Mouse (Mus musculus) lung, postnatal 0 days (tissue): ENCODE results near the gene Smarcad1. TPM values are rescaled to one million over a fixed set of nuclear protein-coding genes. Genes with fewer than 3 reads are reported as not detected.

Source experiments
- ATAC-seq: fragments of 200-750 bp; cut with Nextera tagmentation; 2 replicates; pipeline ENCODE4 v1.8.0; 2017; ENCODE audit warnings: moderate library complexity
- DNase-seq: peaks from one replicate; pipeline ENCODE4 v3.0.0-alpha.2; 2016; ENCODE audit warnings: low spot score
- H3K27ac ChIP-seq: fragments of 300-500 bp; sonication (generic); 2 replicates; pipeline ENCODE4 v1.5.1; 2014; ENCODE audit warnings: antibody characterized with exemption, mild to moderate bottlenecking, low read length, mixed read lengths
- H3K27me3 ChIP-seq: fragments of 300-500 bp; sonication (generic); replicated peaks from 2 replicates; pipeline ENCODE4 v1.6.1; 2014; ENCODE audit warnings: low read length, mixed read lengths; ENCODE audit not compliant: insufficient read depth
- H3K36me3 ChIP-seq: fragments of 300-500 bp; sonication (generic); 2 replicates; pipeline ENCODE4 v1.6.1; 2014; ENCODE audit warnings: low read length, mixed read lengths; ENCODE audit not compliant: insufficient read depth
- H3K4me1 ChIP-seq: fragments of 300-500 bp; sonication (generic); 2 replicates; pipeline ENCODE4 v1.6.1; 2014; ENCODE audit warnings: antibody characterized with exemption, low read depth, low read length, mixed read lengths; ENCODE audit not compliant: insufficient read depth
- H3K4me2 ChIP-seq: fragments of 300-500 bp; sonication (generic); replicated peaks from 2 replicates; pipeline ENCODE4 v1.6.1; 2014; ENCODE audit warnings: low read depth, mild to moderate bottlenecking, low read length, moderate library complexity, mixed read lengths
- H3K4me3 ChIP-seq: fragments of 300-500 bp; sonication (generic); 2 replicates; pipeline ENCODE4 v1.5.1; 2014; ENCODE audit warnings: low read depth, low read length
- H3K9ac ChIP-seq: fragments of 300-500 bp; sonication (generic); replicated peaks from 2 replicates; pipeline ENCODE4 v1.6.1; 2014; ENCODE audit warnings: low read depth, mild to moderate bottlenecking
- H3K9me3 ChIP-seq: fragments of 300-500 bp; sonication (generic); 2 replicates; pipeline ENCODE4 v1.6.1; 2016; ENCODE audit warnings: low read length, mixed read lengths
- CTCF ChIP-seq: IDR thresholded peaks from 2 replicates; pipeline ENCODE4 v1.5.1; 2016; ENCODE audit warnings: antibody characterized with exemption, mild to moderate bottlenecking
- EP300 ChIP-seq: IDR thresholded peaks from 2 replicates; pipeline ENCODE4 v1.6.1; 2016; ENCODE audit warnings: antibody characterized with exemption, mild to moderate bottlenecking, control low read depth
- WGBS: fragments of 180-500 bp; shearing (Covaris S2); extraction: QIAGEN DNeasy Blood & Tissue Kit; methylation state at CpG from one replicate; pipeline ENCODE4 v1.1.7; 2014; 5-methylcytosine and 5-hydroxymethylcytosine counted together
- polyA plus RNA-seq: library from polyadenylated mRNA; unstranded; fragments of >200 nt; fragmentation: Nextera tagmentation; extraction: Ambion mirVana; gene quantifications from 2 replicates; pipeline ENCODE4 v1.2.1, GENCODE M21; 2015

Smarcad1 gene
- polyA plus RNA-seq, 1 experiment from 2014 or later = 42.2 TPM

DNA sequence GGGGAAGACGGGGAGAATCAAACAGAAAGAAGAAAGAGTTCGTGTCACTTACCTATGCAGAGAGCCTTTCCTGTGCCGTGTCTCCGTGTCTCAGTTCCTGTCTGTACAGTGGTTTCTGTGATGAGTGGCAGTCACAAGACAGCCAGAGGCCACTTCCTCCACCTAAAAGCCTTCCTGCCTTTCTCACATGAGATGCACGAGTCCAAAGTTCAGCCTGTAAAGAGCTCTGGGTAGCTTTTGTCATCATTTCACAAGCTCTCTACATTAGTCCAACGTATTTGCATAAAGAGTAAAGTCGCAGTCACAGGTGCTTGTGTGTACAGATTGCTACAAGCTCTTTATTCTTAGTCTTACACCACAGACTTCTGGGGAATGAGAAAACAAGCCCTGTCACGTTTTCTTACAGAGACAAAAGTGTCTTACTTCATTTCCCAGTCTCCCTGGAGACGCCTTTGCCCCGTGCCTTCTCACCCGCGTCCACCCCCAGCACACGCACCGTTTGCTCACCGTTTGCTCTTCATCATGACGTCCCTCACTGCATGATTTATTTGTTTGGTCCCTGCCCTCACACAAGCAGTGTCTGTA, 102.3 kb downstream of the Smarcad1 start, which contains the start of gene Hpgds:
Hpgds (minus strand) TSS at position 288 of the 585 bp plus-strand sequence.
- ATAC-seq (peak; percentile 58), DNase-seq (peak; percentile 50)
- H3K4me3 ChIP-seq = no peak within 1 kb of the TSS
- 32% methylated on average over 16 of the region's 16 CpGs for WGBS
- H3K27me3 ChIP-seq = no peaks in the 10 kb centered on the region
- H3K9me3 ChIP-seq = no peaks in the 10 kb centered on the region
- H3K9ac ChIP-seq = no peak within 1 kb of the TSS
- peak within 1 kb of the TSS; percentile 36 for H3K4me2 ChIP-seq
- no peaks in the 10 kb centered on the region for H3K4me1 ChIP-seq
- no peaks in the 10 kb centered on the region for H3K36me3 ChIP-seq
- H3K27ac ChIP-seq = no peak within 1 kb of the TSS
- TF ChIP-seq CTCF (no peak), EP300 (no peak)

DNA sequence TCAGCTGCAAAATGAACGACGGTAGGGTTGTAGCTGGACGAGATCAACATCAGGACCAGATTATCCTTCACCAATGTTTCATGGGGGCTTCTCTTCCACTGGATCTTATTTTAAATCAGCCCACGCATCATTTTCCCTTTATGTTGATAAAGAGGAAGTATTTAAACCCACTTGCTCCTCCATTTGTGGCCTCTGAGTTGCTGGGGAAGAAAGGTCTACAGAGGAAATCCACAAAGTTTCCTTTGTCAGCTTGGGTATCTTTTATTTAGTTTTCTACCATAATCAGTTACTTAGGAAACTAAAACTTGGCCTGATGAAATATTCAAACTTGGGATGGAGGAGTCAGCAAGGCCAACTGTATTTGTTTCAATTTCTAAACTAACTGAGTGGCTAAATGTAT, 104.0 kb downstream of the Smarcad1 start:
- 77% methylated on average over 4 of the region's 4 CpGs for WGBS
- no peak overlapping the region for H3K4me3 ChIP-seq
- ATAC-seq = no peak

DNA sequence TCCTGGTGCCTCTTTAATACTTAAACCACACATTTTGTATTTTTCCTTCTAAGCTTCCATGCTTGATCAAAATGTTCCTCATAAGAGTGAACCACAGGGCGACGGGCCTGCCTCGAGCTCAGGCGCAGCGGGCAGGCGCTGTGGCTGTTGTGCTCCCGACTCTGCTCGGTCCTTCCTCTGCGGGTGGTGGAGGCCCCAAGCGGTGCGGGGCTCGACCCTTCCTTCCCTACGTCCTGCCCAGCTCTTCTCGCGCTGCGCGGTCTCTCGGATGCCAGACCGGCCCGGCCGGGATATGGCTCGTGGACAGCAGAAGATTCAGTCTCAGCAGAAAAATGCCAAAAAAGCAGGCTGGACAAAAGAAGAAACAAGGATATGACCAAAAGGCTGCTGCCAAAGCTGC, 108.3 kb downstream of the Smarcad1 start:
- H3K27me3 ChIP-seq = no peaks in the 10 kb centered on the region
- no peak overlapping the region for H3K4me3 ChIP-seq
- H3K4me2 ChIP-seq = 0 out of 2 replicates have a peak overlapping the region, but pooled peaks have one; percentile 34
- 15% methylated on average over 22 of the region's 22 CpGs for WGBS
- no peak for DNase-seq
- no peak overlapping the region for H3K9ac ChIP-seq
- no peak for ATAC-seq
- TF ChIP-seq EP300 (no peak), CTCF (no peak)
- no peaks in the 10 kb centered on the region for H3K9me3 ChIP-seq
- no peaks in the 10 kb centered on the region for H3K4me1 ChIP-seq
- no peaks in the 10 kb centered on the region for H3K36me3 ChIP-seq
- H3K27ac ChIP-seq = no peak overlapping the region

More for the DNA sequence above, 104.0 kb downstream of the Smarcad1 start:
- Histone ChIP-seq H3K27ac (no peak overlapping the region), H3K4me2 (no peak overlapping the region), H3K9ac (no peak overlapping the region), H3K27me3 (no peaks in the 10 kb centered on the region), H3K36me3 (no peaks in the 10 kb centered on the region), H3K4me1 (no peaks in the 10 kb centered on the region), H3K9me3 (no peaks in the 10 kb centered on the region)
- TF ChIP-seq EP300 (no peak), CTCF (no peak)
- DNase-seq = no peak

DNA sequence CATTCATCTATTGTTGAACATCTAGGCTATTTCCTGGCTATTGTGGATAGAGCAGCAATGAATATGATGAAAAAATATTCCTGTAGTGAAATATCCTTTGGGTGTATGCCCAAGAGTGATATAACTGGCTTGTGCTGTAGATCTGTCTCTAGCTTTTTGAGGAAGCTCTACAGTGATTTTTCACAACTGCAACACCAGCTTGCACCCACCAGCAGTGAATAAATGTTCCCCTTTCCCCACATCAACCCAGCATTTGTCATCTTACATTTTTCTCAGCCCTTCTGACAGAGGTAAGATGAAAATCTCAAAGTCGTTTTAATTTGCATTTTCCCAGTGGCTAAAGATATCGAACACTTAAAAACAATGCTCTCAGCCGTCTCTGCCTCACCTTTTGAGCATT, 111.2 kb downstream of the Smarcad1 start:
- 53% methylated on average over 3 of the region's 3 CpGs for WGBS

DNA sequence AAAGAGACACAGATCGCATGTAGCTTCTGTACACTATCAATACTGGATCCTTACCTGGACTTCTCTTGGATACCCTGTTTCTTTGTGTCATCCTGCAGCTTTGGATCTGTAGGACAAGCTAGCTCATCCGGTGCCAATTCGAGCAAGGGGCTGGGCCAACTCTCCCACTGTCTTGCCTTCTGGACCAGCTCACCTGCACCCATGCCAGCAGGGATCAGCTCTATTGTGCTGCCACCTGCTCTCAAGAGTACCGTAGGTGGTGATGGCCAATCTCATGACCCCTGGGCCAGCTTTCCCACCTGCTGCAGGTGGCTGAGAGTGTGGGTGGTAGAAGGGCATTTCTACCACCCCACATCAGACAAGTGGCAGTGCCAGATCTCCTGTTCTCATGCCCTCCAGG, 114.7 kb downstream of the Smarcad1 start:
- 90% methylated on average over 4 of the region's 4 CpGs for WGBS
- no peaks in the 10 kb centered on the region for H3K27me3 ChIP-seq
- H3K27ac ChIP-seq = no peak overlapping the region
- no peaks in the 10 kb centered on the region for H3K36me3 ChIP-seq
- TF ChIP-seq EP300 (no peak), CTCF (no peak)
- H3K9ac ChIP-seq = no peak overlapping the region
- ATAC-seq (no peak), DNase-seq (no peak)
- no peaks in the 10 kb centered on the region for H3K9me3 ChIP-seq
- no peaks in the 10 kb centered on the region for H3K4me1 ChIP-seq
- H3K4me2 ChIP-seq = no peak overlapping the region
- no peak overlapping the region for H3K4me3 ChIP-seq

More for the DNA sequence above, 111.2 kb downstream of the Smarcad1 start:
- no peak overlapping the region for H3K4me2 ChIP-seq
- no peaks in the 10 kb centered on the region for H3K9me3 ChIP-seq
- no peaks in the 10 kb centered on the region for H3K4me1 ChIP-seq
- no peak for ATAC-seq
- H3K4me3 ChIP-seq = no peak overlapping the region
- H3K27ac ChIP-seq = no peak overlapping the region
- DNase-seq = no peak
- no peak overlapping the region for H3K9ac ChIP-seq
- no peaks in the 10 kb centered on the region for H3K36me3 ChIP-seq
- H3K27me3 ChIP-seq = no peaks in the 10 kb centered on the region
- TF ChIP-seq CTCF = no peak
- TF ChIP-seq EP300 = no peak

DNA sequence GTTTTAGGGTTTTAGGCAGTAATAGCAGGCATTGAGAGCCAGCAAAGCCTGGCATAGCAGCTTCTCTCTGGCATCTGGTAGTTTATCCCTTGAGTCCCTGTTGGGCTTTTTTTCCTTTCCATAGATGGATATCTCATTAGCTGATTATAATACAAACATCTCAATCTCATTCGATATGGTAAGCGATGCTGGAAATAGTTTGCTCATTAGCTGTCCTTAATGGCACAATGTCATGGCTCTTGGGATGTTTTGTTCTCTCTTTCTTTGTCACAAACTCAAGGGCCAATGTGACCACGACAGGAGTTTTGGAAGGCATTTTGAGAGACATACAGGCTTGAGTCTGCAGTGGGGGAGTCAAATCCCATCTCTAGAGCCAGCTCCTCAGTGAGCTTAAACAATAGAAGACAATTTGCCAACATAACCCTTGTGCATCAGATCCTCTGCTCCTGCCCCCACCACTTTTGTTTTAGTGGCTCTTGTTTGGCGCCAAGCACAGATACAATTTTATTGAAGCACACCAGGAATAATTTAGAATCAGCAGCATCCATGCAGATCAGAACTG, 117.1 kb downstream of the Smarcad1 start:
- ATAC-seq = no peak
- no peaks in the 10 kb centered on the region for H3K36me3 ChIP-seq

More for the DNA sequence above, 117.1 kb downstream of the Smarcad1 start:
- DNase-seq = no peak
- no peaks in the 10 kb centered on the region for H3K9me3 ChIP-seq
- H3K27me3 ChIP-seq = no peaks in the 10 kb centered on the region
- no peak overlapping the region for H3K9ac ChIP-seq
- H3K4me3 ChIP-seq = no peak overlapping the region
- TF ChIP-seq EP300 = no peak
- TF ChIP-seq CTCF = no peak
- no peak overlapping the region for H3K27ac ChIP-seq
- H3K4me2 ChIP-seq = no peak overlapping the region
- WGBS = 73% methylated on average over 4 of the region's 4 CpGs
- no peaks in the 10 kb centered on the region for H3K4me1 ChIP-seq
